Mouse (Mus musculus) cortical plate, adult 2 months (tissue): Measurements from ENCODE around the gene Vps45.

ENCODE experiments used
- CTCF ChIP-seq: fragments of 200-500 bp; IDR thresholded peaks from 2 replicates; pipeline ENCODE4 v1.5.1; 2011; ENCODE audit warnings: mild to moderate bottlenecking, control low read depth, low read length; ENCODE audit not compliant: insufficient read depth; ENCODE audit errors: extremely low read depth
- POLR2A ChIP-seq: fragments of 200-500 bp; IDR thresholded peaks from 2 replicates; pipeline ENCODE4 v1.6.1; 2011; ENCODE audit warnings: mild to moderate bottlenecking, low read length, control low read depth; ENCODE audit not compliant: insufficient read depth; ENCODE audit errors: extremely low read depth

DNA sequence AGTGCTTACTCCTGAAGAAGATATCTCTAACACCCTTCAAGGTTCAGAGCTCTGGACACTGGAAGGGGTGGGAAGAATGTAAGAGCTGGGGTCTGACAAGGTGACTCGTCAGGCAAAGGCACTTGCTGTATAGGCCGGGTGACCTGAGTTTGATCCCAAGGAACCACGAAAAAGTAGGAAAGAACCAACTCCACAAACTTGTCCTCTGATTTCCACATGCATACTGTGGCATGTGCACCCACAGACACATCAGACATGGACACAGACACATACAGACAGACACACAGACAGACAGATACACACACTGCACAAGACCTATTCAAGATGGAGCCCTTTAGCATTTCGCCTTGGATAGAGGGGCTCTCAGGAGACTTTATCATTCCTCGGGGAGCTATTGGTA is 20.1 kb downstream of the Vps45 start:
- TF ChIP-seq CTCF: no peak
- no peak for TF ChIP-seq POLR2A
